Mouse (Mus musculus): ENCODE measurements around the gene 2310057N15Rik. TPM values are rescaled to one million over a fixed set of nuclear protein-coding genes. Genes with fewer than 3 reads are reported as not detected.
"Not testable (repeated sequence)": the region's sequence is repeated elsewhere in the genome, so short reads cannot be mapped to it uniquely, and the experiment has no call there.

The 2310057N15Rik gene
- not detected for total RNA-seq (2021)
- long read RNA-seq: 0 reads

DNA sequence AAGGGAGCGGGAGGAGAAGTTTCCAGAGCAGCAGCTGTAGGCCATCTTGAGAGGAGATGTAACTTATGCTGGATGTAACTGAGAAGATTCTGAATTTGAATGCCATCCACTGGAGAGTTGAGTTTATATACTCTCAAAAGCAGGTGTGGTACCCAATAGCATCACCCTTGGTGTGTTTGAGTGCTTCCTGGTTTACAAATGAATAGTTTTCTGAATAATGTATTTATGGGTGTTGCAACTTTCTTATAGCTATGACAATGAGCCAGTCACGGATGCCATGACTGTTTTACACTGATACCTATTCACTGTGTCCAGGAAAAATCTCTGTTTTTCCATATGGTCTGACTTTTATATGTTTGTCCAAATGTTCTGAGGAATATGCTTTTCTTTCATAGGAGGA lies at the start of gene 2310057N15Rik:
2310057N15Rik (minus strand) TSS at position 101 of the 400 bp plus-strand sequence.
- DNase-seq (ENCODE audit: low spot score in 2 of 2): no peak

- no peak for DNase-seq (ENCODE audit: low spot score in 2 of 2)
Measured at GRCm38 (mm10) chr16:88823736-88824135, 49.7 kb upstream of the 2310057N15Rik start.

- DNase-seq (ENCODE audit: low spot score in 2 of 2): no peak
Measured at GRCm38 (mm10) chr16:88820066-88820465, 46.1 kb upstream of the 2310057N15Rik start, which contains the start of gene Krtap15. TSS of gene Krtap15 (plus strand) at chr16:88820215.

GRCm38 (mm10) chr16:88811827-88812226 lies 37.8 kb upstream of the 2310057N15Rik start, which contains the start of gene Gm20741:
TSS of gene Gm20741 (minus strand) at chr16:88812220.
- DNase-seq (ENCODE audit: low spot score in 2 of 2): no peak

- no peak for DNase-seq (ENCODE audit: low spot score in 2 of 2)
Measured at GRCm38 (mm10) chr16:88786786-88787185, 12.8 kb upstream of the 2310057N15Rik start.

- no peak for DNase-seq (ENCODE audit: low spot score in 2 of 2)
Measured at GRCm38 (mm10) chr16:88777596-88777995, 3.6 kb upstream of the 2310057N15Rik start, which contains the start of gene Gm5965. TSS of gene Gm5965 (plus strand) at chr16:88777896.

GRCm38 (mm10) chr16:88758547-88758946 lies 15.5 kb downstream of the 2310057N15Rik start, which contains the start of gene 2310034C09Rik:
TSS of gene 2310034C09Rik (plus strand) at chr16:88758847.
- DNase-seq (ENCODE audit: low spot score in 2 of 2): not testable (repeated sequence)

GRCm38 (mm10) chr16:88751535-88751934 lies 22.5 kb downstream of the 2310057N15Rik start, which contains the start of gene Krtap13:
TSS of gene Krtap13 (minus strand) at chr16:88751635.
- DNase-seq (ENCODE audit: low spot score in 2 of 2): not testable (repeated sequence)

DNA sequence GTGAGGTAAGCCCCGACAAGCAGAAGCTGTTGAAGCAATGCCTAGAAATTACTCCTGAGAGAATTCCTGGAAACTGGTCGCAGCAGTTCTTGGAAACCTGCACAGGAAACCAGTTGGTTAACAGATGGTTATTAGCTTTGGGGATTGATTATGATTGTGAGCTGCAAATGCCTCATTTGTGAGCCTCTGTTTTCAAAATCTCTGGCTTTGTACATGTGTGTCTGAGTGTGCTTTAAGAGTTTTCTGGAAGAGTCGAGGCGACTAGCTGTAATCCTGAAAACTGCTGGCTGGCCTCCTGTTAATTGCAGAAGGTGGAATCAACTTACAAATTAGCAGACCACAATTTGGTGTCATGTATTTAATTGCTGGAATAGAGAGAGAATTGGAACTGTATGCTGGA lies 26.1 kb downstream of the 2310057N15Rik start:
- peak; percentile 4 to 18 for DNase-seq (ENCODE audit: low spot score in 2 of 2)

- no peak for DNase-seq (ENCODE audit: low spot score in 2 of 2)
Measured at GRCm38 (mm10) chr16:88744750-88745340, 29.2 kb downstream of the 2310057N15Rik start.

GRCm38 (mm10) chr16:88735391-88735790 lies 38.6 kb downstream of the 2310057N15Rik start:
- DNase-seq (ENCODE audit: low spot score in 2 of 2): no peak

GRCm38 (mm10) chr16:88728812-88729275 lies 45.2 kb downstream of the 2310057N15Rik start, which contains the start of gene Krtap13-1:
TSS of gene Krtap13-1 (plus strand) at chr16:88728862.
- DNase-seq (ENCODE audit: low spot score in 2 of 2): peak; percentile 39 to 45

Other genes with a start within 250 kb of the 2310057N15Rik start
- not detected for gene Cldn8, start 211.0 kb downstream of the 2310057N15Rik start, total RNA-seq (2021)
- not detected for gene Krtap24-1, start 161.9 kb downstream of the 2310057N15Rik start, total RNA-seq (2021)
- not detected for gene 2310079G19Rik, start 146.5 kb downstream of the 2310057N15Rik start, total RNA-seq (2021)
- not detected for gene Krtap26-1, start 126.4 kb downstream of the 2310057N15Rik start, total RNA-seq (2021)
- gene Krtap27-1, start 102.5 kb downstream of the 2310057N15Rik start, total RNA-seq (2021): not detected
- not detected for gene 2310061N02Rik, start 66.2 kb downstream of the 2310057N15Rik start, total RNA-seq (2021)
- not detected for gene Krtap13-1, start 45.3 kb downstream of the 2310057N15Rik start, total RNA-seq (2021)
- not detected for gene Krtap13, start 22.6 kb downstream of the 2310057N15Rik start, total RNA-seq (2021)
- not detected for gene 2310034C09Rik, start 15.4 kb downstream of the 2310057N15Rik start, total RNA-seq (2021)
- not detected for gene Gm5965, start 3.7 kb upstream of the 2310057N15Rik start, total RNA-seq (2021)
- gene Gm20741, start 38.0 kb upstream of the 2310057N15Rik start, total RNA-seq (2021): not detected
- not detected for gene Krtap15, start 46.0 kb upstream of the 2310057N15Rik start, total RNA-seq (2021)
- not detected for gene Krtap14, start 51.9 kb upstream of the 2310057N15Rik start, total RNA-seq (2021)
- gene Krtap19-1, start 95.2 kb upstream of the 2310057N15Rik start, total RNA-seq (2021): not detected
- not detected for gene Krtap19-2, start 100.1 kb upstream of the 2310057N15Rik start, total RNA-seq (2021)
- gene Krtap19-3, start 103.8 kb upstream of the 2310057N15Rik start, total RNA-seq (2021): not detected
- not detected for gene Krtap19-4, start 110.9 kb upstream of the 2310057N15Rik start, total RNA-seq (2021)
- gene Krtap19-5, start 122.3 kb upstream of the 2310057N15Rik start, total RNA-seq (2021): not detected
- gene Krtap19-9b, start 158.1 kb upstream of the 2310057N15Rik start, total RNA-seq (2021): not detected
- gene Krtap16-3, start 188.7 kb upstream of the 2310057N15Rik start, total RNA-seq (2021): not detected
- not detected for gene Krtap22-2, start 236.6 kb upstream of the 2310057N15Rik start, total RNA-seq (2021)
- not detected for gene Gm10229, start 241.1 kb upstream of the 2310057N15Rik start, total RNA-seq (2021)